Mouse (Mus musculus) limb, embryonic 11.5 days (tissue): ENCODE data around the gene Fgd3. TPM values are rescaled to one million over a fixed set of nuclear protein-coding genes. Genes with fewer than 3 reads are reported as not detected.

ENCODE experiments used
- ATAC-seq: fragments of 200-750 bp; cut with Nextera tagmentation; 2 replicates; pipeline ENCODE4 v1.8.0; 2017; ENCODE audit warnings: low read depth; ENCODE audit not compliant: insufficient number of reproducible peaks, low FRiP score, low TSS enrichment
- DNase-seq: peaks from one replicate; pipeline ENCODE4 v3.0.0-alpha.2; 2015; ENCODE audit warnings: low spot score
- H3K27ac ChIP-seq: fragments of 300-500 bp; sonication (generic); replicated peaks from 2 replicates; pipeline ENCODE4 v1.5.1; 2014; ENCODE audit warnings: low read depth, mild to moderate bottlenecking, low read length
- H3K27me3 ChIP-seq: fragments of 300-500 bp; sonication (generic); 2 replicates; pipeline ENCODE4 v1.6.1; 2014; ENCODE audit warnings: mild to moderate bottlenecking, low read length, mixed read lengths; ENCODE audit not compliant: control insufficient read depth, insufficient read depth
- H3K36me3 ChIP-seq: fragments of 300-500 bp; sonication (generic); 2 replicates; pipeline ENCODE4 v1.6.1; 2014; ENCODE audit warnings: mild to moderate bottlenecking, low read length, moderate library complexity, mixed read lengths; ENCODE audit not compliant: control insufficient read depth, insufficient read depth
- H3K4me1 ChIP-seq: fragments of 300-500 bp; sonication (generic); 2 replicates; pipeline ENCODE4 v1.6.1; 2014; ENCODE audit warnings: low read length, mixed read lengths; ENCODE audit not compliant: control insufficient read depth, insufficient read depth
- H3K4me2 ChIP-seq: fragments of 300-500 bp; sonication (generic); 2 replicates; pipeline ENCODE4 v1.6.1; 2014; ENCODE audit warnings: low read depth, mild to moderate bottlenecking, moderate library complexity; ENCODE audit not compliant: severe bottlenecking
- H3K4me3 ChIP-seq: fragments of 300-500 bp; sonication (generic); 2 replicates; pipeline ENCODE4 v1.5.1; 2014; ENCODE audit warnings: low read depth, low read length
- H3K9ac ChIP-seq: fragments of 300-500 bp; sonication (generic); 2 replicates; pipeline ENCODE4 v1.6.1; 2014; ENCODE audit warnings: mild to moderate bottlenecking, low read length
- H3K9me3 ChIP-seq: fragments of 300-500 bp; sonication (generic); 2 replicates; pipeline ENCODE4 v1.6.1; 2016; ENCODE audit warnings: low read length; ENCODE audit not compliant: control insufficient read depth
- WGBS: fragments of 180-500 bp; shearing (Covaris S2); extraction: QIAGEN DNeasy Blood & Tissue Kit; methylation state at CpG from one replicate; pipeline ENCODE4 v1.1.7; 2014; 5-methylcytosine and 5-hydroxymethylcytosine counted together
- polyA plus RNA-seq: library from polyadenylated mRNA; unstranded; fragments of >200 nt; fragmentation: Nextera tagmentation; extraction: Ambion mirVana; gene quantifications from 2 replicates; pipeline ENCODE4 v1.2.1, GENCODE M21; 2014

Gene Fgd3
- polyA plus RNA-seq, 1 experiment from 2014 or later: 0.37 TPM

- H3K4me3 ChIP-seq: no peak overlapping the region
- H3K9me3 ChIP-seq: no peaks in the 10 kb centered on the region
- H3K27me3 ChIP-seq: no peaks in the 10 kb centered on the region
- no peaks in the 10 kb centered on the region for H3K36me3 ChIP-seq
- no peak overlapping the region for H3K27ac ChIP-seq
- no peak for ATAC-seq
- peaks cover 3% of the 10 kb centered on the region; the same call in 1 of the 2 replicates for H3K4me1 ChIP-seq
- whole genome bisulfite sequencing: 93% methylated on average over 4 of the region's 4 CpGs
- no peak overlapping the region for H3K9ac ChIP-seq
- no peak overlapping the region for H3K4me2 ChIP-seq
- no peak for DNase-seq
Measured at GRCm38 (mm10) chr13:49234711-49235110, 85.4 kb downstream of the Fgd3 start.

DNA sequence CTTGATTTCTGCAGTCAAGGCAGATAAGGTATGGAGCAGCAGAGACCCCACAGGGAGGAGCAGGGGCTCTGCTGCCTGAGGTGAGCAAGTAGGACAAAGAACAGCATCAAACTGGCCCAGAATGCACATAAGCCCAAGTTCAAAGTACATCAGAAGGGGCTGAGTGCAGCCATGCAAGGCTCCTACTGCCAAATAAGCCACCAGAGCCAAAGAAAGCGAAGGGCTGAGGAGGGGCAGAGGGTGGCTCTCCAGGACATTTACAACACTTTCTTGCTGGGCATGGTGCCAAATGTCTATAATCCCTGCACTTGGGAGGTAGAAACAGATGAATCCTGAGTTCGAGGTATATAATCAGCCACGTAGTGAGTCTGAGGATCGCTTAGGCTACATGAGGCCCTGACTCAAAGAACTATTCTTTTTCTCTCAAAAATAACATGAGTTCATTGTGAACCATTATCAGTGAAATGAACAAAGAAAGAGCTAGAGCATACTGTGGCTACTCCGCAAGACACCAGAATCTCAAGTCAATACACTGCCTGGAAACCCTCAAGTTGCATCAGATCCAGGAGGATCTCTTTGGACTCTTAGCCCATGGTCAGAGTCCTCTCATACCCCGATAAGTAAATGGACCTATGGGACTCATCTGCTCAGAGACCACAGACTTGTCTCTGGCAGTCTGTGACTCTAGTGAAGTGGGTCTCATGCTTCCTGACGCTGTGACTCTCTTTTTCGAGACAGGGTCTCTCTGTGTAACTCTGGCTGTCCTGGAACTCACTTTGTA lies 86.1 kb downstream of the Fgd3 start:
- Histone ChIP-seq H3K27me3 (no peaks in the 10 kb centered on the region), H3K36me3 (no peaks in the 10 kb centered on the region), H3K27ac (no peak overlapping the region), H3K9ac (no peak overlapping the region), H3K4me3 (no peak overlapping the region), H3K4me1 (peaks cover 3% of the 10 kb centered on the region; the same call in 1 of the 2 replicates), H3K9me3 (no peaks in the 10 kb centered on the region), H3K4me2 (no peak overlapping the region)
- DNase-seq: no peak
- ATAC-seq: no peak
- 90% methylated on average over 8 of the region's 8 CpGs for WGBS

DNA sequence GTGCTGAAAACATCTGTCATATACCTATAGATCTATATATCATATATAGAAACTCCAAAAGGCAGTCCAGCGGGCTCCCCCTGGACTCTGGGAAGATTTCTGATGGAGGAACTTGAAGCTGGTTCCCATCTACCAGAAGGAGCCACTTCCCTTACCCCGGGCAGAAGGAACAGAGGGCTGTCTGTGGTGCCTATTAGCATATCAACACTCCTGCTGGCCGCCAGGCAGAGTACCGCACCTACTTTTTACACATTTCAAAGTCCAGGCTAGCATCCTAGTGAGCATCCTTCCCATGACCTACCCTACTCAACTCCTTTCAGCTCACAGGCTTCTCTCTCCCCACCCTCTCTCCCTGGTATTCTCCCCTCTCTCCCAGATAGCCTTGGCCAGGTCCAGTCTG lies 94.5 kb downstream of the Fgd3 start:
- no peaks in the 10 kb centered on the region for H3K27me3 ChIP-seq
- DNase-seq: no peak
- no peak overlapping the region for H3K4me2 ChIP-seq
- no peak overlapping the region for H3K9ac ChIP-seq
- H3K4me3 ChIP-seq: no peak overlapping the region
- WGBS: 25% methylated on average over 4 of the region's 4 CpGs
- no peaks in the 10 kb centered on the region; the same call in 1 of the 2 replicates for H3K9me3 ChIP-seq
- no peaks in the 10 kb centered on the region for H3K36me3 ChIP-seq
- no peak overlapping the region for H3K27ac ChIP-seq
- H3K4me1 ChIP-seq: peaks cover 3% of the 10 kb centered on the region; the same call in 1 of the 2 replicates
- ATAC-seq: no peak

GRCm38 (mm10) chr13:49225159-49225558 lies 95.0 kb downstream of the Fgd3 start:
- DNase-seq: no peak
- Histone ChIP-seq H3K4me2 (no peak overlapping the region), H3K4me3 (no peak overlapping the region), H3K9ac (no peak overlapping the region), H3K9me3 (no peaks in the 10 kb centered on the region; the same call in 1 of the 2 replicates), H3K36me3 (no peaks in the 10 kb centered on the region), H3K27me3 (no peaks in the 10 kb centered on the region), H3K4me1 (peaks cover 3% of the 10 kb centered on the region; the same call in 1 of the 2 replicates), H3K27ac (no peak overlapping the region)
- no peak for ATAC-seq
- 61% methylated on average over 3 of the region's 3 CpGs for WGBS

DNA sequence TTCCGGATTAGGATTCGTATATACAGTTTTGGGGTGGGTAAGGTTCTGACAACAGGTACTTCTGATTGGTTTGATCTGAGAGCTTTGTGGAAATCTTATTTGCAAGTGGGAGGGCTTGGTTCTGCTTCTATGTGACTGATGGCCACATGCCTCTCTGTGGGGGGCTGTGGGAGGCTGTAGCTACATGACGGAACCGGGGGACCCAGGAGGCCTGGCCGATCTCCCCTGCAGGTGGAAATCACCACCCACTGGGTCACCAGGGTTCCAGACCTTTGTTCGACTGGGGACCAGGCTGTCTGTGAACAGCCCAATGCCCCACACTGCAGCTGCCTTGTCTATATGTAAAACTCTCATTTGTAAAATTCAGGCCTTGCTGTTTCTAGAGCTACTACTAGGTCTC lies 95.4 kb downstream of the Fgd3 start:
- no peak overlapping the region for H3K27ac ChIP-seq
- no peak overlapping the region for H3K4me2 ChIP-seq
- no peaks in the 10 kb centered on the region; the same call in 1 of the 2 replicates for H3K9me3 ChIP-seq
- H3K9ac ChIP-seq: no peak overlapping the region
- ATAC-seq (no peak), DNase-seq (no peak)
- H3K4me3 ChIP-seq: no peak overlapping the region
- 24% methylated on average over 6 of the region's 6 CpGs for WGBS
- no peaks in the 10 kb centered on the region for H3K36me3 ChIP-seq
- H3K27me3 ChIP-seq: no peaks in the 10 kb centered on the region
- peaks cover under 1% of the 10 kb centered on the region; the same call in 1 of the 2 replicates for H3K4me1 ChIP-seq

- WGBS: 14% methylated on average over 10 of the region's 10 CpGs
- no peak overlapping the region for H3K4me2 ChIP-seq
Measured at GRCm38 (mm10) chr13:49224314-49224713, 95.8 kb downstream of the Fgd3 start.

DNA sequence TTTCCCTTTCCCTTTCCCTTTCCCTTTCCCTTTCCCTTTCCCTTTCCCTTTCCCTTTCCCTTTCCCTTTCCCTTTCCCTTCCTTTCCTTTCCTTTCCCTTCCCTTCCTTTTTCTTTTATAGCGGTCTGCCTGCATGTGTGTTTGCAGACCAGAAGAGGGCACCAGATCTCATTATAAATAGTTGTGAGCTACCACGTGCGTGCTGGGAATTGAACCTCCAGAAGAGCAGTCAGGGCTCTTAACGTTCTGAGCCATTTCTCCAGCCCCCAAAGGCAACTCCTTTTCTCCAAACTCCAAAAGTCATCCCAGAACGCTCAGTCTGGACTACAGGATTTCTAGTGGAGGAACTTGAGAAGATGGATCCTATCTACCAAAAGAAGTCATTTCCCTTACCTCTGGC lies 99.2 kb downstream of the Fgd3 start:
- no peak for DNase-seq
- peaks cover 3% of the 10 kb centered on the region for H3K4me1 ChIP-seq
- no peak overlapping the region for H3K4me3 ChIP-seq
- H3K4me2 ChIP-seq: no peak overlapping the region
- no peaks in the 10 kb centered on the region for H3K36me3 ChIP-seq
- H3K9ac ChIP-seq: no peak overlapping the region
- no peaks in the 10 kb centered on the region; the same call in 1 of the 2 replicates for H3K9me3 ChIP-seq
- no peak overlapping the region for H3K27ac ChIP-seq
- 20% methylated on average over 5 of the region's 5 CpGs for WGBS
- H3K27me3 ChIP-seq: no peaks in the 10 kb centered on the region
- no peak for ATAC-seq

More at GRCm38 (mm10) chr13:49224314-49224713, 95.8 kb downstream of the Fgd3 start:
- Histone ChIP-seq H3K4me1 (no peaks in the 10 kb centered on the region), H3K36me3 (no peaks in the 10 kb centered on the region), H3K4me3 (no peak overlapping the region), H3K9ac (no peak overlapping the region), H3K27me3 (no peaks in the 10 kb centered on the region), H3K27ac (no peak overlapping the region), H3K9me3 (no peaks in the 10 kb centered on the region; the same call in 1 of the 2 replicates)
- DNase-seq (no peak), ATAC-seq (no peak)

DNA sequence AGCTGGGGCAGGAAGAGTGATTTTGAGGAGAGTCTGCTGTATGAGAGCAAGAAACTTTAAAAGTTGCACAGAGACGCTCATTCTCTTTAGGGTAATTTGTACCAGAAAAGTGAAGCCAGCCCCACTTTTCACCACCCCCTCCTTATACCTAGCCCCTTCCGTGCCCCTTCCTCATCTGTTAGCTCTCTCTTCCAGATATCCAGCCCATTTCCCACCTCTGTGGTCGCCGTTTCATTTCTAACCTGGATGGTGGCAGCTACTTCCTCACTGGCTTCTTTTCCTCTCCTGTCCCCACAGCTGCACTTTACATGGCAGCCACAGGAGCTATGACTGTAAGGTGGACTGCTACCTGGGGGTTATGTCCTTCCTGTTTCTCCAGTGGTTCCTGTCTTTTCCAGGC lies 100.7 kb downstream of the Fgd3 start:
- Histone ChIP-seq H3K4me1 (peaks cover 6% of the 10 kb centered on the region), H3K9me3 (no peaks in the 10 kb centered on the region; the same call in 1 of the 2 replicates), H3K4me3 (no peak overlapping the region), H3K4me2 (no peak overlapping the region), H3K27me3 (no peaks in the 10 kb centered on the region), H3K27ac (no peak overlapping the region), H3K9ac (no peak overlapping the region), H3K36me3 (no peaks in the 10 kb centered on the region)
- no peak for ATAC-seq
- WGBS: 88% methylated on average over 4 of the region's 4 CpGs
- DNase-seq: no peak
